Mouse (Mus musculus) ES-E14 (cell line): ENCODE measurements around the gene Zfp618.

Source experiments
- CHD2 ChIP-seq: IDR thresholded peaks from 2 replicates; pipeline ENCODE4 v1.6.1; 2014; ENCODE audit warnings: mild to moderate bottlenecking, low read depth, low read length, inconsistent platforms
- HCFC1 ChIP-seq: IDR thresholded peaks from 2 replicates; pipeline ENCODE4 v1.6.1; 2012; ENCODE audit warnings: low read length, inconsistent platforms, borderline replicate concordance; ENCODE audit not compliant: insufficient read depth
- MAFK ChIP-seq: IDR thresholded peaks from 2 replicates; pipeline ENCODE4 v1.6.1; 2014; ENCODE audit warnings: mild to moderate bottlenecking, low read depth, low read length, inconsistent platforms; ENCODE audit not compliant: insufficient read depth

GRCm38 (mm10) chr4:62978501-62978911 is 13.1 kb downstream of the Zfp618 start:
- TF ChIP-seq MAFK (no peak), CHD2 (no peak), HCFC1 (no peak)
